Mouse (Mus musculus): ENCODE results near the gene 3110082I17Rik. TPM values are rescaled to one million over a fixed set of nuclear protein-coding genes. Genes with fewer than 3 reads are reported as not detected.

Gene 3110082I17Rik
- polyA plus RNA-seq, 1 experiment from 2014 or later: 21.3 TPM

- no peak overlapping the region for H3K4me3 ChIP-seq
- H3K4me2 ChIP-seq: peak overlapping the region; percentile 8; the same call in 1 of the 2 replicates
- H3K9ac ChIP-seq: no peak overlapping the region
- ATAC-seq (ENCODE audit: insufficient number of reproducible peaks, low FRiP score): no peak
- H3K4me1 ChIP-seq (replicated peaks): peaks cover 86% of the 10 kb centered on the region
- no peaks in the 10 kb centered on the region for H3K9me3 ChIP-seq (replicated peaks)
- peak overlapping the region; percentile 78 for H3K27ac ChIP-seq (ENCODE audit: poor library complexity, severe bottlenecking)
- H3K36me3 ChIP-seq: peaks cover 6% of the 10 kb centered on the region; the same call in 1 of the 2 replicates
- no peaks in the 10 kb centered on the region for H3K27me3 ChIP-seq (replicated peaks)
- 75% methylated on average over 10 of the region's 10 CpGs for WGBS
Observed at GRCm38 (mm10) chr5:139387329-139388194, 72.8 kb downstream of the 3110082I17Rik start.

- H3K4me2 ChIP-seq: peak overlapping the region; percentile 9; the same call in 1 of the 2 replicates
- H3K36me3 ChIP-seq: no peaks in the 10 kb centered on the region
- no peaks in the 10 kb centered on the region for H3K9me3 ChIP-seq (replicated peaks)
- no peak for ATAC-seq (ENCODE audit: insufficient number of reproducible peaks, low FRiP score)
- H3K4me1 ChIP-seq (replicated peaks): peaks cover 90% of the 10 kb centered on the region
- 91% methylated on average over 5 of the region's 5 CpGs for WGBS
- H3K27me3 ChIP-seq (replicated peaks): no peaks in the 10 kb centered on the region
- no peak overlapping the region for H3K4me3 ChIP-seq
- no peak overlapping the region for H3K9ac ChIP-seq
- no peak overlapping the region for H3K27ac ChIP-seq (ENCODE audit: poor library complexity, severe bottlenecking)
Observed at GRCm38 (mm10) chr5:139386047-139386446, 74.3 kb downstream of the 3110082I17Rik start.

GRCm38 (mm10) chr5:139384531-139384930 is 75.8 kb downstream of the 3110082I17Rik start:
- Histone ChIP-seq H3K9ac (peak overlapping the region; percentile 34; the same call in 1 of the 2 replicates), H3K27ac (ENCODE audit: poor library complexity, severe bottlenecking) (peak overlapping the region; percentile 98), H3K4me3 (no peak overlapping the region), H3K9me3 (replicated peaks) (no peaks in the 10 kb centered on the region), H3K4me1 (replicated peaks) (peaks cover 87% of the 10 kb centered on the region), H3K36me3 (no peaks in the 10 kb centered on the region), H3K27me3 (replicated peaks) (no peaks in the 10 kb centered on the region), H3K4me2 (peak overlapping the region; percentile 89)
- ATAC-seq (ENCODE audit: insufficient number of reproducible peaks, low FRiP score): no peak
- WGBS: 30% methylated on average over 10 of the region's 10 CpGs

GRCm38 (mm10) chr5:139383234-139383633 is 77.1 kb downstream of the 3110082I17Rik start:
- H3K27me3 ChIP-seq (replicated peaks): no peaks in the 10 kb centered on the region
- WGBS: 78% methylated on average over 9 of the region's 9 CpGs
- H3K4me1 ChIP-seq (replicated peaks): peaks cover 87% of the 10 kb centered on the region
- no peaks in the 10 kb centered on the region for H3K9me3 ChIP-seq (replicated peaks)
- peak overlapping the region; percentile 98 for H3K27ac ChIP-seq (ENCODE audit: poor library complexity, severe bottlenecking)
- no peak for ATAC-seq (ENCODE audit: insufficient number of reproducible peaks, low FRiP score)
- H3K36me3 ChIP-seq: no peaks in the 10 kb centered on the region
- peak overlapping the region; percentile 89 for H3K4me2 ChIP-seq
- H3K4me3 ChIP-seq: 0 out of 2 replicates have a peak overlapping the region, but pooled peaks have one; percentile 8
- 0 out of 2 replicates have a peak overlapping the region, but pooled peaks have one; percentile 46 for H3K9ac ChIP-seq

GRCm38 (mm10) chr5:139382760-139383159 is 77.6 kb downstream of the 3110082I17Rik start:
- H3K4me2 ChIP-seq: peak overlapping the region; percentile 89
- peak; percentile 72 for ATAC-seq (ENCODE audit: insufficient number of reproducible peaks, low FRiP score)
- peak overlapping the region; percentile 49 for H3K9ac ChIP-seq
- no peaks in the 10 kb centered on the region for H3K27me3 ChIP-seq (replicated peaks)
- H3K4me1 ChIP-seq (replicated peaks): peaks cover 87% of the 10 kb centered on the region
- H3K4me3 ChIP-seq: peak overlapping the region; percentile 80
- H3K27ac ChIP-seq (ENCODE audit: poor library complexity, severe bottlenecking): peak overlapping the region; percentile 98
- H3K36me3 ChIP-seq: no peaks in the 10 kb centered on the region
- no peaks in the 10 kb centered on the region for H3K9me3 ChIP-seq (replicated peaks)
- WGBS: 8% methylated on average over 8 of the region's 8 CpGs

GRCm38 (mm10) chr5:139381586-139382513 is 78.5 kb downstream of the 3110082I17Rik start:
- ATAC-seq (ENCODE audit: insufficient number of reproducible peaks, low FRiP score): peak; percentile 23
- peak overlapping the region; percentile 89 for H3K4me2 ChIP-seq
- no peaks in the 10 kb centered on the region for H3K36me3 ChIP-seq
- peaks cover 88% of the 10 kb centered on the region for H3K4me1 ChIP-seq (replicated peaks)
- H3K4me3 ChIP-seq: peak overlapping the region; percentile 80
- peak overlapping the region; percentile 49 for H3K9ac ChIP-seq
- H3K27ac ChIP-seq (ENCODE audit: poor library complexity, severe bottlenecking): peak overlapping the region; percentile 98
- H3K27me3 ChIP-seq (replicated peaks): no peaks in the 10 kb centered on the region
- 54% methylated on average over 18 of the region's 18 CpGs for WGBS
- no peaks in the 10 kb centered on the region for H3K9me3 ChIP-seq (replicated peaks)

GRCm38 (mm10) chr5:139380385-139381248 is 79.7 kb downstream of the 3110082I17Rik start:
- Histone ChIP-seq H3K4me3 (peak overlapping the region; percentile 80), H3K36me3 (no peaks in the 10 kb centered on the region), H3K4me2 (peak overlapping the region; percentile 89), H3K9ac (peak overlapping the region; percentile 88), H3K27ac (ENCODE audit: poor library complexity, severe bottlenecking) (peak overlapping the region; percentile 97), H3K4me1 (replicated peaks) (peaks cover 90% of the 10 kb centered on the region), H3K27me3 (replicated peaks) (no peaks in the 10 kb centered on the region), H3K9me3 (replicated peaks) (no peaks in the 10 kb centered on the region)
- WGBS: under 1% methylated on average over 55 of the region's 73 CpGs
- peak; percentile 89 for ATAC-seq (ENCODE audit: insufficient number of reproducible peaks, low FRiP score)

- H3K4me2 ChIP-seq: peak overlapping the region; percentile 89
- peak overlapping the region; percentile 80 for H3K4me3 ChIP-seq
- H3K4me1 ChIP-seq (replicated peaks): peaks cover 87% of the 10 kb centered on the region
- no peaks in the 10 kb centered on the region for H3K27me3 ChIP-seq (replicated peaks)
- peak overlapping the region; percentile 97 for H3K27ac ChIP-seq (ENCODE audit: poor library complexity, severe bottlenecking)
- peak overlapping the region; percentile 66; the same call in 1 of the 2 replicates for H3K9ac ChIP-seq
- H3K9me3 ChIP-seq (replicated peaks): no peaks in the 10 kb centered on the region
- peak; percentile 0; the same call in 1 of the 2 replicates for ATAC-seq (ENCODE audit: insufficient number of reproducible peaks, low FRiP score)
- 24% methylated on average over 8 of the region's 8 CpGs for WGBS
- H3K36me3 ChIP-seq: no peaks in the 10 kb centered on the region
Observed at GRCm38 (mm10) chr5:139379771-139380384, 80.4 kb downstream of the 3110082I17Rik start.

- Histone ChIP-seq H3K36me3 (no peaks in the 10 kb centered on the region), H3K4me3 (no peak overlapping the region), H3K27ac (ENCODE audit: poor library complexity, severe bottlenecking) (peak overlapping the region; percentile 97), H3K27me3 (replicated peaks) (no peaks in the 10 kb centered on the region), H3K9me3 (replicated peaks) (no peaks in the 10 kb centered on the region), H3K4me1 (replicated peaks) (peaks cover 80% of the 10 kb centered on the region), H3K4me2 (peak overlapping the region; percentile 89), H3K9ac (peak overlapping the region; percentile 33)
- WGBS: 18% methylated on average over 21 of the region's 21 CpGs
- 0 out of 2 replicates have a peak, but pooled peaks have one; percentile 18 for ATAC-seq (ENCODE audit: insufficient number of reproducible peaks, low FRiP score)
Observed at GRCm38 (mm10) chr5:139378986-139379629, 81.2 kb downstream of the 3110082I17Rik start.
